Mouse (Mus musculus) spleen, adult 18-20 months (tissue): ENCODE data around the gene Olfml1.

ENCODE experiments used
- DNase-seq, 2 experiments: peaks; one replicate each; pipeline ENCODE4 v3.0.0; 2022; ENCODE audit warnings: mixed read lengths in 2 of 2

The Olfml1 gene

GRCm38 (mm10) chr7:107567261-107567671, at the start of gene Olfml1:
Gene Olfml1, plus strand, starts transcription at chr7:107567446.
- no peak for DNase-seq

- DNase-seq = no peak
These were observed 47.8 kb upstream of the Olfml1 start for GRCm38 (mm10) chr7:107519256-107520025.

- no peak for DNase-seq
These were observed 45.8 kb upstream of the Olfml1 start for GRCm38 (mm10) chr7:107521411-107521810.

- DNase-seq = peak in 1 of 2 experiments; percentile 24
These were observed 40.9 kb upstream of the Olfml1 start for GRCm38 (mm10) chr7:107526299-107526698.

GRCm38 (mm10) chr7:107528169-107528772, 39.0 kb upstream of the Olfml1 start:
- DNase-seq = no peak

- DNase-seq = no peak
These were observed 37.9 kb upstream of the Olfml1 start for GRCm38 (mm10) chr7:107529364-107529763.

- DNase-seq = no peak
These were observed 31.9 kb upstream of the Olfml1 start for GRCm38 (mm10) chr7:107535311-107535710.

GRCm38 (mm10) chr7:107536516-107536915, 30.7 kb upstream of the Olfml1 start:
- DNase-seq = no peak

GRCm38 (mm10) chr7:107540034-107540433, 27.2 kb upstream of the Olfml1 start:
- DNase-seq = no peak

GRCm38 (mm10) chr7:107545011-107545410, 22.2 kb upstream of the Olfml1 start:
- no peak for DNase-seq

- DNase-seq = no peak
These were observed 19.4 kb upstream of the Olfml1 start for GRCm38 (mm10) chr7:107547872-107548271.

- DNase-seq = no peak
These were observed 13.8 kb upstream of the Olfml1 start for GRCm38 (mm10) chr7:107553461-107553860.

GRCm38 (mm10) chr7:107555906-107556305, 11.3 kb upstream of the Olfml1 start:
- DNase-seq = no peak

- DNase-seq = no peak
These were observed 6.6 kb upstream of the Olfml1 start for GRCm38 (mm10) chr7:107560675-107561074.

GRCm38 (mm10) chr7:107561584-107561983, 5.7 kb upstream of the Olfml1 start:
- no peak for DNase-seq

GRCm38 (mm10) chr7:107563727-107564126, 3.5 kb upstream of the Olfml1 start:
- no peak for DNase-seq

GRCm38 (mm10) chr7:107567674-107568073, 428 bp downstream of the Olfml1 start:
- DNase-seq = no peak

- no peak for DNase-seq
These were observed 1.7 kb downstream of the Olfml1 start for GRCm38 (mm10) chr7:107568971-107569370.

- DNase-seq = no peak
These were observed 6.6 kb downstream of the Olfml1 start for GRCm38 (mm10) chr7:107573856-107574255.

- DNase-seq = no peak
These were observed 7.0 kb downstream of the Olfml1 start for GRCm38 (mm10) chr7:107574276-107574675.

- DNase-seq = no peak
These were observed 25.4 kb downstream of the Olfml1 start for GRCm38 (mm10) chr7:107592641-107593040.

GRCm38 (mm10) chr7:107593904-107594303, 26.7 kb downstream of the Olfml1 start:
- peak; percentile 48 to 49 for DNase-seq

- DNase-seq = peak; percentile 50 to 57
These were observed 27.1 kb downstream of the Olfml1 start for GRCm38 (mm10) chr7:107594325-107594856.

- peak; percentile 92 to 97 for DNase-seq
These were observed 27.7 kb downstream of the Olfml1 start, which contains the start of gene Ppfibp2 for GRCm38 (mm10) chr7:107594857-107595402. Gene Ppfibp2, plus strand, starts transcription at chr7:107595207.
